Mouse (Mus musculus): Measurements from ENCODE around the gene Mpig6b. TPM values are rescaled to one million over a fixed set of nuclear protein-coding genes. Genes with fewer than 3 reads are reported as not detected.

Mpig6b gene
- polyA plus RNA-seq, 1 experiment from 2014 or later, result 0.48 TPM

DNA sequence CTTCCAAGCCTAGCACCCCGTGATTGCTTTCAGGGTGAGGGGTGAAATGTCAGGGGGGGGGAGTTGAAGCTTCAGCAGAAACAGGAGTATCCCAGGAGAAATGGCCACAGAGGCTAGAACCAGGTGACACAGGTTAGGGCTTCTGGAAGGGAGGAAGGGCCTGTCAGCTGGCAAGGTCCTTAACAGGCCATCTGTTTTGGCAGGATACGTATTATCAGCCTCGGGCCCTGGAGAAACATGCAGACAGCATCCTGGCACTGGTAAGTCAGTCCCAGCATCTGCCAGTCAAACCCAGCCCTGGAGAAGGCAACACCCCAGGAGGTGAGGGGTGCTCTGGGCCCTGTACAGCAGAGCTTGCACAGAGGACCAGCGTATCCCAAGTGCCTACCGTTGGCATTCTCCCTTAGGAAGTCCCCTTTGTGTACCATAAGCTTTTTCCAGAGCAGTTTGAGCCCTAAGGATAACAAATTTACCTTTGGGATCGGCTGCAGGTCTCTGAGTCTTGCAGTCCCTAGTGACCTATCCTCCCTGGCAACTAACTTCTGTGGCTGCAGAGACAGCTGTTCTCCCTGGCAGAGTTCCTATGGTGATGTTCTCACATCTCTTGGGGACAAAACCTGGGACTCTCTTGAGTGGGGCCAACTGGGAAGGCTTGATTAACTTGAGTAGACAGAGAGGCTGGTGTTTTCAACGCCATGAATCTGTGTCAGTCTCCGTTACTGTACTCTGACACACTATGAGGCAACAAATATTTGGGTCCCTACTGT is 24.4 kb upstream of the Mpig6b start:
- ATAC-seq (ENCODE audit: insufficient read depth, low FRiP score), result no peak
- 59% methylated on average over 8 of the region's 8 CpGs for WGBS

DNA sequence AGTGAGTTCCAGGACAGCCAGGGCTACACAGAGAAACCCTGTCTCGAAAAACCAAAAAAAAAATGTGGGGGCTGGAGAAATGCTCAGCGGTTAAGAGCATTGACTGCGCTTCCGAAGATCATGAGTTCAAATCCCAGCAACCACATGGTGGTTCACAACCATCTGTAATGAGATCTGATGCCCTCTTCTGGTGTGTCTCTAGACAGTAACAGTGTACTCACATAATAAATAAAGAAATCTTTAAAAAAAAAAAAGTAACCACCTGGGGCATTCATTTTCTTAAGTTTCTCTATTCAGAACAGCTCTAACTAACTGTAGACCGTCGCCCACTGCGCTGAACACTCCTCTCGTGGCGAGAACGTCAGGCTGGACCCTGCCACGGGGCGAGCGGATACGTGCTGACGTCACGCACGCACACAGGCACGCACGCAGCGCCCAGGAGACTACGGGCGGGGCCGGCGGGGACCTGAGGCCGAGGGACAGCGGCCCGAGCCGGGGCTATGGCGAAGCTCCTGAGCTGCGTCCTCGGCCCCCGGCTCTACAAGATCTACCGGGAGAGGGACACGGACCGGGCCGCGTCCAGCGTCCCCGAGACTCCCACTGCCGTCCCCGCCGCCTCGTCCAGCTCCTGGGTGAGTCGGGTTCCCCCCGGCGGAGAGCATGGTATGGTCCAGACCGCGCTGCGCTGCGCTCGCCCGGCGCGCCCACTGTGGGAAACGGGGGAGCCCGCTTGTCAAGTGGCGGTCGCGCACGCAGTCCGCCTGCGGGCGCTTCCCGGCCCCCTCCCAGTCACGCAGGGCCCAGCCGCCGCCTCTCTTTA is 23.1 kb upstream of the Mpig6b start, which contains the start of gene Abhd16a:
Abhd16a (plus strand) TSS at position 439 of the 820 bp plus-strand sequence.
- H3K4me3 ChIP-seq (replicated peaks; ENCODE audit: low read length), result peak within 1 kb of the TSS; percentile 67
- H3K27me3 ChIP-seq (ENCODE audit: control insufficient read depth, insufficient read depth, low read length), result no peaks in the 10 kb centered on the region
- peak within 1 kb of the TSS; percentile 75 for H3K4me2 ChIP-seq (ENCODE audit: low read depth, low read length)
- peak within 1 kb of the TSS; percentile 97 for H3K27ac ChIP-seq (ENCODE audit: low read length)
- 3% methylated on average over 62 of the region's 67 CpGs for WGBS
- no peaks in the 10 kb centered on the region for H3K9me3 ChIP-seq (replicated peaks; ENCODE audit: control insufficient read depth, low read length)
- peaks cover 4% of the 10 kb centered on the region for H3K4me1 ChIP-seq (ENCODE audit: control insufficient read depth, insufficient read depth, low read length)
- H3K36me3 ChIP-seq (ENCODE audit: control insufficient read depth, insufficient read depth, low read length), result peaks cover 12% of the 10 kb centered on the region; the same call in 1 of the 2 replicates
- H3K9ac ChIP-seq (ENCODE audit: low read length), result peak within 1 kb of the TSS; percentile 93
- ATAC-seq (ENCODE audit: insufficient read depth, low FRiP score), result peak; percentile 99

More for the DNA sequence above, 24.4 kb upstream of the Mpig6b start:
- peaks cover 4% of the 10 kb centered on the region for H3K4me1 ChIP-seq (ENCODE audit: control insufficient read depth, insufficient read depth, low read length)
- H3K9ac ChIP-seq (ENCODE audit: low read length), result peak overlapping the region; percentile 93
- no peaks in the 10 kb centered on the region for H3K27me3 ChIP-seq (ENCODE audit: control insufficient read depth, insufficient read depth, low read length)
- H3K4me3 ChIP-seq (replicated peaks; ENCODE audit: low read length), result peak overlapping the region; percentile 67
- H3K9me3 ChIP-seq (replicated peaks; ENCODE audit: control insufficient read depth, low read length), result no peaks in the 10 kb centered on the region
- peak overlapping the region; percentile 75 for H3K4me2 ChIP-seq (ENCODE audit: low read depth, low read length)
- H3K27ac ChIP-seq (ENCODE audit: low read length), result peak overlapping the region; percentile 97; the same call in 1 of the 2 replicates
- peaks cover 12% of the 10 kb centered on the region; the same call in 1 of the 2 replicates for H3K36me3 ChIP-seq (ENCODE audit: control insufficient read depth, insufficient read depth, low read length)

DNA sequence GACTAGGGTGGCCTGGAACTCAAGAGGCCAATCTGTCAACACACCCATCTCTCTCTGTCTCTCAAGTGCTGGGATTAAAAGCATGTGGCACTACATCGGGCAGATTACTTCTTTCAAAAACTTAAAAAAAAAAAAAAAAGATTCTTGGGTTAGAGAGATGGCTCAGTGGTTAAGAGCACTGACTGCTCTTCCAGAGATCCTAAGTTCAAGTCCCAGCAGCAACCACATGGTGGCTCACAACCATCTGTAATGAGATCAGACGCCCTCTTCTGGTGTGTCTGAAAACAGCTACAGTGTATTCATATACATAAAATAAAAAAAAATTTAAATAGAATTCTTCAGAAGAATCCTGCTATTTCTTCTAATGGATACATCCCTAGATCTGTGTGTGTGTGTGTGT is 22.2 kb upstream of the Mpig6b start:
- 59% methylated on average over 2 of the region's 2 CpGs for WGBS
- H3K4me1 ChIP-seq (ENCODE audit: control insufficient read depth, insufficient read depth, low read length), result peaks cover 4% of the 10 kb centered on the region
- H3K36me3 ChIP-seq (ENCODE audit: control insufficient read depth, insufficient read depth, low read length), result peaks cover 12% of the 10 kb centered on the region; the same call in 1 of the 2 replicates
- ATAC-seq (ENCODE audit: insufficient read depth, low FRiP score), result no peak
- H3K4me2 ChIP-seq (ENCODE audit: low read depth, low read length), result no peak overlapping the region
- H3K9ac ChIP-seq (ENCODE audit: low read length), result no peak overlapping the region
- H3K27ac ChIP-seq (ENCODE audit: low read length), result no peak overlapping the region
- no peaks in the 10 kb centered on the region for H3K27me3 ChIP-seq (ENCODE audit: control insufficient read depth, insufficient read depth, low read length)
- no peak overlapping the region for H3K4me3 ChIP-seq (replicated peaks; ENCODE audit: low read length)
- no peaks in the 10 kb centered on the region for H3K9me3 ChIP-seq (replicated peaks; ENCODE audit: control insufficient read depth, low read length)

DNA sequence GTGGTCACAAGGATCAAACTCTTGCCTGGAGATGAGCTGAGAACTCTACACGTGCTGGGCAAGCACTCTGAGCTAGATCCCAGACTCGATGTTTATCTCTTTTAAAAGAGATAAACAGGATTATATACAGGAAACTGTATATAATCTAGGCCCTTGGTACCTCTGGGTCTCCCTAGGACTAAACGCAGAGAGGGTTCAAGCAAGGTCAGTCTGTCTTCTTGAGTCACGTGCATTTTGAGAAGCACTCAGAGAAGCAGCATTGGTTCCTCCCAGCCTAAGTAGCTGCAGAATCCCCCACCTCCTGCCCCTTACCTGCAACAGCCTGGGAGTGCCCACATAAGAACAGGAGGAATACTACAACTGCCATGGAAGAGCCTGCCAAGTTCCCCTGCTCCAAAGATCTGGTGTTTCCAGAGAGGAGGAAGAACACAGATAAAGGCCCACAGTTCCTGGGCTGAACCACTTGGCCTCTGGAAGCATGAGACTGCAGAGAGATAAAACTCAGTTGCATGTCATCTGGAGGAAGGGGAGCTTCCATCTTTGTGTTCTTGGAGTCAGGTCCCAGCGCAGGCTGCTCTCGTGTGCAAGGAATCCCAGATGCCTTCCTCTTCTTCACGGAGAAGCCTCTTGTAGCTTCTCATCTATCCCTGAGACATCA is 19.4 kb upstream of the Mpig6b start, which contains the start of gene Ly6g6f:
Ly6g6f (minus strand) TSS at position 403 of the 658 bp plus-strand sequence.
- no peaks in the 10 kb centered on the region for H3K27me3 ChIP-seq (ENCODE audit: control insufficient read depth, insufficient read depth, low read length)
- H3K27ac ChIP-seq (ENCODE audit: low read length), result no peak within 1 kb of the TSS
- no peak within 1 kb of the TSS for H3K9ac ChIP-seq (ENCODE audit: low read length)
- ATAC-seq (ENCODE audit: insufficient read depth, low FRiP score), result no peak
- H3K36me3 ChIP-seq (ENCODE audit: control insufficient read depth, insufficient read depth, low read length), result no peaks in the 10 kb centered on the region
- peaks cover 4% of the 10 kb centered on the region for H3K4me1 ChIP-seq (ENCODE audit: control insufficient read depth, insufficient read depth, low read length)
- H3K9me3 ChIP-seq (replicated peaks; ENCODE audit: control insufficient read depth, low read length), result no peaks in the 10 kb centered on the region
- 62% methylated on average over 7 of the region's 7 CpGs for WGBS
- H3K4me2 ChIP-seq (ENCODE audit: low read depth, low read length), result no peak within 1 kb of the TSS
- H3K4me3 ChIP-seq (replicated peaks; ENCODE audit: low read length), result no peak within 1 kb of the TSS

DNA sequence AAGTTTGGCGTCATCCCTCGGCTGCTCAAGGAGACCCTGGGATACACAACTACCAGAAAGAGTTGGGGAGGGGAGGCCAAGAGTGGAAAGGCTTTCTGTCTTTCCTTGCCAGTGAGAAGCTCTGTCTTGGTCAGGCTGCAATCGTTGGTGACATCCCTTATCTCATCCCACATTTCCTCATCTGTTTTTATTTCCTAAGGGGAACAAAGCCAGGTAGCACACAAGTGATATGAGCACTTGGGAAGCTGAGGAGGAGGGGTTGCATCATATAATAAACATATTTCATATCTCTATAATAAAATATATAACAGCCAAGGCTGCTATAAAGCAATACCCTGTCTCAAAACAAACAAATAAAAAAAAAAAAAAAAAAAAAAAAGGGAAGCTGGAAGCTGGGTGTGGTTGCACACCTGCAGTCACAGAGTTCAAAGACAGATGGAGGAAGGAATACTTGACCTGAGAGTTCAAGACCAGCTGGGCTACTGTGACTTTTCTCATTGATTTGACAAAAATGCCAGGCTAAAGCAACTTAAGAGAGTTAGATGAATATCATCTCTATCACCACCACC is 18.0 kb upstream of the Mpig6b start:
- Histone ChIP-seq H3K27me3 (ENCODE audit: control insufficient read depth, insufficient read depth, low read length) (no peaks in the 10 kb centered on the region), H3K27ac (ENCODE audit: low read length) (no peak overlapping the region), H3K9ac (ENCODE audit: low read length) (no peak overlapping the region), H3K4me2 (ENCODE audit: low read depth, low read length) (no peak overlapping the region), H3K9me3 (replicated peaks; ENCODE audit: control insufficient read depth, low read length) (no peaks in the 10 kb centered on the region), H3K36me3 (ENCODE audit: control insufficient read depth, insufficient read depth, low read length) (no peaks in the 10 kb centered on the region), H3K4me3 (replicated peaks; ENCODE audit: low read length) (no peak overlapping the region), H3K4me1 (ENCODE audit: control insufficient read depth, insufficient read depth, low read length) (peaks cover 6% of the 10 kb centered on the region)
- ATAC-seq (ENCODE audit: insufficient read depth, low FRiP score), result no peak
- WGBS, result 68% methylated on average over 3 of the region's 3 CpGs

DNA sequence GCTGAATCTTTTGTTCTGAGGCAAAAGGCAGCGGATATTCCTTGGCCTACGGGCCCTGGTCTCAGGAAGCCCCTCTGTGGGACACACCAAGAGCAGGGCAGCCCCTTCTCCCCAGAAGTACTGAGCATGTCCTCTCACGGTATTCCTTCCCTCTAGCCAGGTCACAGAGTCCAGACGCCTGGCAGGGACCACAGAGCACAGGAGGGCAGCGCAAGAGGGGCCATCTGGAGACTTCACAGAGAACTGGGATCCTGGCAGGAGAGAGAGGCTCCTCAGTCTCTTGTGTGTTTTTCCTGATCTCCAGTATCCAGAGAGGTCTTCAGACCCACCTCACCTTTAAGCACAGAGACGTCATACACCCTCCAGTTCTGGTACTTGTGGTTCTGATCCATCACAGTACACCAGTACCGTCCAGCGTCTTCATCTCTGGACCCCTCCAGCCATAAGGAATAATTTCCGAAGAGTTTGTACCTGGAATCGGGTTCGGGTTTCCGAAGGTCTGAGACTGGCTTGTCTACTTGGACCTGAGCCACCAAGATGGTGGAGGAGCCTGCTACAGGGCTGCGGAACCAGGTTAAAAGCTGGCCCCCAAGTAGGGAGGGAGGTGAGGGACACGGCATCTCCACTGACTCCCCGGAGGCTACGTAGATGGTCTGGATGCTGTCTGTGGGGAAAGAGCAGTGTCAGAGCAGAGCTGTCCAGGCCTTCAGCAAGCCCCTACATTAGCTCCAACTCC is 17.0 kb upstream of the Mpig6b start:
- Histone ChIP-seq H3K27ac (ENCODE audit: low read length) (no peak overlapping the region), H3K4me3 (replicated peaks; ENCODE audit: low read length) (no peak overlapping the region), H3K4me1 (ENCODE audit: control insufficient read depth, insufficient read depth, low read length) (peaks cover 6% of the 10 kb centered on the region), H3K9me3 (replicated peaks; ENCODE audit: control insufficient read depth, low read length) (no peaks in the 10 kb centered on the region), H3K36me3 (ENCODE audit: control insufficient read depth, insufficient read depth, low read length) (no peaks in the 10 kb centered on the region), H3K9ac (ENCODE audit: low read length) (no peak overlapping the region), H3K4me2 (ENCODE audit: low read depth, low read length) (no peak overlapping the region), H3K27me3 (ENCODE audit: control insufficient read depth, insufficient read depth, low read length) (no peaks in the 10 kb centered on the region)
- 87% methylated on average over 16 of the region's 16 CpGs for WGBS
- ATAC-seq (ENCODE audit: insufficient read depth, low FRiP score), result no peak

DNA sequence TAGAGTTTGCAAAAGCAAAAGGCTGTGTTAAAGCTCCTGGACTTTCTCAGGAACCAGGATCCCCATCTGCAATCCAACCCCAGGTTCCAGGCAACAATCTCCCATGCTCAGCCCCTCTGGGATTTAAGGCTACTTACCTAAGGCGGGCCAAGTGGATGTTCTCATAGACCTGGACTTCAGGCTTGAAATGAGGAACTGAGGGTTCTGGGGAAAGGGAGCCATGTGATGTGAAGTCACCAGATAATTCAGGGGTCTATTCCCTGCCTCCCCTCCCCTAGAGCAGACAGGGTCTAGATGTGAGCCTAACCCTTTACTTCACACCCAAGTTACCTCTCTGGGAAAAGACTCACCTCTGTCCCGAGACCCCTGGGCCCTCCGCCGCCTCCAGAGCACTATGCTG is 14.7 kb upstream of the Mpig6b start:
- H3K4me2 ChIP-seq (ENCODE audit: low read depth, low read length), result no peak overlapping the region
- H3K4me1 ChIP-seq (ENCODE audit: control insufficient read depth, insufficient read depth, low read length), result peaks cover 10% of the 10 kb centered on the region
- H3K9ac ChIP-seq (ENCODE audit: low read length), result no peak overlapping the region
- 79% methylated on average over 4 of the region's 4 CpGs for WGBS
- H3K27me3 ChIP-seq (ENCODE audit: control insufficient read depth, insufficient read depth, low read length), result no peaks in the 10 kb centered on the region
- no peak for ATAC-seq (ENCODE audit: insufficient read depth, low FRiP score)
- no peaks in the 10 kb centered on the region for H3K9me3 ChIP-seq (replicated peaks; ENCODE audit: control insufficient read depth, low read length)
- no peak overlapping the region for H3K4me3 ChIP-seq (replicated peaks; ENCODE audit: low read length)
- H3K27ac ChIP-seq (ENCODE audit: low read length), result no peak overlapping the region
- no peaks in the 10 kb centered on the region for H3K36me3 ChIP-seq (ENCODE audit: control insufficient read depth, insufficient read depth, low read length)

DNA sequence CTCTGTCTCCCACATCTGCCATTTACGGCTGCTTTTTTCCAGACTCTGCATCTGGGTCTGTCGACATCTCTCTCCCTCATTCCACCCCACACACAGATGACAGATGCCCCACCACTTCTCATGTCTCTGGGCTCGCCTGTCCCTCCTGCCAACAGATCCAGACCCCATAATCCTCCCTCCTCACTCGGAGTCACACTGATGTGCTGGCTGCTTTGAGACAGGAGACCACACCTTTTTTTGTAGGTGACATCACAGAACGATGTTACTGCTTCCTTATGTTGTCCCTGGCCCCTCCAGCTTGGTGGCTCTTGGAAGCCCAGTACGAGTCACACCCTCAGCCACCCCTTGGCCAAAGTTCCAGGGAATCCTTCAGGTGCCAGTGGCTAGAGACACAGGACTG is 14.3 kb upstream of the Mpig6b start:
- Histone ChIP-seq H3K9ac (ENCODE audit: low read length) (0 out of 2 replicates have a peak overlapping the region, but pooled peaks have one; percentile 27), H3K27me3 (ENCODE audit: control insufficient read depth, insufficient read depth, low read length) (no peaks in the 10 kb centered on the region), H3K4me1 (ENCODE audit: control insufficient read depth, insufficient read depth, low read length) (peaks cover 10% of the 10 kb centered on the region), H3K4me3 (replicated peaks; ENCODE audit: low read length) (no peak overlapping the region), H3K4me2 (ENCODE audit: low read depth, low read length) (no peak overlapping the region), H3K27ac (ENCODE audit: low read length) (no peak overlapping the region), H3K9me3 (replicated peaks; ENCODE audit: control insufficient read depth, low read length) (no peaks in the 10 kb centered on the region), H3K36me3 (ENCODE audit: control insufficient read depth, insufficient read depth, low read length) (no peaks in the 10 kb centered on the region)
- no peak for ATAC-seq (ENCODE audit: insufficient read depth, low FRiP score)
- 49% methylated on average over 6 of the region's 6 CpGs for WGBS

All from stomach, embryonic 16.5 days (tissue).